Comparison of ENCODE assay signal across 1 mouse cellular context in genomic region chr11:17004899-17005846, GRCm38 (mm10).
A peak's percentile ranks its signal among the peaks of the same experiment; 100 is the strongest.
TF ChIP-seq lines count a peak whose summit lies in the region.

No protein-coding gene starts in this region.

TF ChIP-seq in MEL, 35 proteins besides CTCF, POLR2A, EP300 and RAD21:
- TF ChIP-seq MXI1 (IDR thresholded peaks at IDR 0.05; ENCODE audit: low read depth, low read length) (peak; percentile 98), SIN3A (IDR thresholded peaks at IDR 0.05; ENCODE audit: low read length) (peak; percentile 99), USF1 (IDR thresholded peaks at IDR 0.05; ENCODE audit: low read depth, low read length) (peak; percentile 86), KAT2A (conservative IDR thresholded peaks at IDR 0.05; ENCODE audit: low read depth, low read length) (no peak; the same call in none of the 2 replicates), MYB (IDR thresholded peaks at IDR 0.05; ENCODE audit: low read depth, low read length) (peak; percentile 93), SMC3 (IDR thresholded peaks at IDR 0.05; ENCODE audit: low read depth, low read length) (no peak), JUND (IDR thresholded peaks at IDR 0.05; ENCODE audit: low read depth, low read length) (peak; percentile 94), ZMIZ1 (IDR thresholded peaks at IDR 0.05; ENCODE audit: low read depth, low read length) (no peak), CHD1 (IDR thresholded peaks at IDR 0.05; ENCODE audit: low read depth, low read length) (peak; percentile 94), POLR2AphosphoS5 (IDR thresholded peaks at IDR 0.05; ENCODE audit: borderline replicate concordance, low read depth, low read length) (no peak), RCOR1 (IDR thresholded peaks at IDR 0.05; ENCODE audit: low read depth, low read length) (peak; percentile 95), NRF1 (IDR thresholded peaks at IDR 0.05; ENCODE audit: insufficient read depth, low read depth, low read length, poor library complexity, severe bottlenecking) (no peak), GATA1 (IDR thresholded peaks at IDR 0.05; ENCODE audit: low read depth, low read length) (peak; percentile 99), CHD2 (IDR thresholded peaks at IDR 0.05; ENCODE audit: low read length) (peak; percentile 64), MYC (IDR thresholded peaks at IDR 0.05; ENCODE audit: low read depth, low read length) (peak; percentile 97), TCF12 (IDR thresholded peaks at IDR 0.05; ENCODE audit: low read depth, low read length) (peak; percentile 99), BHLHE40 (IDR thresholded peaks at IDR 0.05; ENCODE audit: borderline replicate concordance, low read depth, low read length) (peak; percentile 98), MAZ (IDR thresholded peaks at IDR 0.05; ENCODE audit: low read depth, low read length) (peak; percentile 97), MAX (IDR thresholded peaks at IDR 0.05; ENCODE audit: low read length) (peak; percentile 93), ELF1 (IDR thresholded peaks at IDR 0.05; ENCODE audit: low read depth, low read length) (peak; percentile 48; the same call in 1 of the 2 replicates), ZKSCAN1 (IDR thresholded peaks at IDR 0.05; ENCODE audit: low read depth, low read length) (no peak), ZC3H11A (IDR thresholded peaks at IDR 0.05; ENCODE audit: low read depth, low read length) (no peak; the same call in 1 of the 2 replicates), HCFC1 (IDR thresholded peaks at IDR 0.05; ENCODE audit: low read depth, low read length) (peak; percentile 64), USF2 (IDR thresholded peaks at IDR 0.05; ENCODE audit: borderline replicate concordance in 1 of 2, insufficient read depth in 1 of 2, low read depth in 1 of 2, low read length in 2 of 2) (no peak), TAL1 (IDR thresholded peaks at IDR 0.05; ENCODE audit: low read length) (peak; percentile 98), POLR2AphosphoS2 (IDR thresholded peaks at IDR 0.05; ENCODE audit: low read length) (peak; percentile 61; the same call in 1 of the 2 replicates), E2F4 (IDR thresholded peaks at IDR 0.05; ENCODE audit: borderline replicate concordance, low read depth, low read length) (no peak; the same call in 1 of the 2 replicates), MEF2A (IDR thresholded peaks at IDR 0.05; ENCODE audit: extremely low read depth, insufficient replicate concordance, low read depth, low read length, poor library complexity, severe bottlenecking) (peak; percentile 92), TBP (IDR thresholded peaks at IDR 0.05; ENCODE audit: low read depth, low read length) (peak; percentile 74), GABPA (IDR thresholded peaks at IDR 0.05; ENCODE audit: low read depth, low read length) (no peak), ZNF384 (IDR thresholded peaks at IDR 0.05; ENCODE audit: low read depth, low read length) (peak; percentile 98), ETS1 (IDR thresholded peaks at IDR 0.05; ENCODE audit: low read depth, low read length) (peak; percentile 100), MAFK (IDR thresholded peaks at IDR 0.05; ENCODE audit: borderline replicate concordance, low read depth, low read length) (peak; percentile 95), UBTF (IDR thresholded peaks at IDR 0.05; ENCODE audit: borderline replicate concordance, insufficient read depth, low read depth, low read length) (no peak), NELFE (IDR thresholded peaks at IDR 0.05; ENCODE audit: low read depth, low read length) (no peak; the same call in 1 of the 2 replicates)
